Mouse (Mus musculus): ENCODE data around the gene Rab8b.
"Not testable (repeated sequence)": the region's sequence is repeated elsewhere in the genome, so short reads cannot be mapped to it uniquely, and the experiment has no call there.

Gene Rab8b

GRCm38 (mm10) chr9:66886818-66887217 is 32.7 kb downstream of the Rab8b start:
- DNase-seq (ENCODE audit: low spot score in 2 of 2): no peak

DNA sequence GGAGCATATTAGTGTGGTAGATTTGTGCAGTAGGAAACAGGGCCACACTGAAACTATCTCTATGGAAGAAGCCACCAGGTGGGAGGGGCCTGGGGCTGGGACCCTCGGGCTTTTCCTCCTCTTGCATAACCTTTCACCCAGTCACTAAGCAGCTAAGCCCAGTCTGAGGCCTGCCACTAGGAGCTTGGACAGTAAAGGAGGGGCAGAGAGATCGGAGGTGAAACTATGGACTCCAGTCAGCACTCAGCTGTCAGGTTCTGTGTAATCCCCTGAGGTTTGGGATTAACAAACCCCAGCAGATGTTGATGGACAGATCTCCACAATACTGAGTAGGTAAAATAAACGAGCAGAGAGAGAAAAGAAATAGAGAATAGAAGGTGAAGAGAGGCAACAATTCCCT is 33.1 kb downstream of the Rab8b start:
- no peak for DNase-seq (ENCODE audit: low spot score in 2 of 2)

GRCm38 (mm10) chr9:66884609-66885008 is 34.9 kb downstream of the Rab8b start:
- no peak for DNase-seq (ENCODE audit: low spot score in 2 of 2)

GRCm38 (mm10) chr9:66883500-66883899 is 36.0 kb downstream of the Rab8b start:
- DNase-seq (ENCODE audit: low spot score in 2 of 2): no peak

- DNase-seq (ENCODE audit: low spot score in 2 of 2): no peak
These were observed 37.1 kb downstream of the Rab8b start for GRCm38 (mm10) chr9:66882406-66882821.

DNA sequence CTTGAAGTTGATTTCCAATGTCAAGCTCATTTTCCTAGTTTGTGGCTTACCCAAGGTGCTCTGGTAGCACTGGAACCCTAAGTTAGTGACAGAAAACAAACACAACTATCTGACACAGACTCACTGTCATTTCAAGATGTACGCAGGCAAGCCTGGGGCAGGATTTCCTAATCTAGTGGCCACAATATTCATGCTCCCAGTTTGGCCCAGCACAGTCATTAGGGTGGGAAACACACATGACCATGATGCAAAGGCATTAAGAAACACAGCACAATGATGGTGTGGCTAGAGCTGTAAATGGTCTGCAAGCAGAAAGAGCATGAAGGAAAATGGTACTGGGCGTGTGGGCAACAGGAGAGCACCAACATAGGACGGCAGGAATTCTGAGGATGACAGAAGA is 37.6 kb downstream of the Rab8b start:
- DNase-seq (ENCODE audit: low spot score in 2 of 2): no peak

DNA sequence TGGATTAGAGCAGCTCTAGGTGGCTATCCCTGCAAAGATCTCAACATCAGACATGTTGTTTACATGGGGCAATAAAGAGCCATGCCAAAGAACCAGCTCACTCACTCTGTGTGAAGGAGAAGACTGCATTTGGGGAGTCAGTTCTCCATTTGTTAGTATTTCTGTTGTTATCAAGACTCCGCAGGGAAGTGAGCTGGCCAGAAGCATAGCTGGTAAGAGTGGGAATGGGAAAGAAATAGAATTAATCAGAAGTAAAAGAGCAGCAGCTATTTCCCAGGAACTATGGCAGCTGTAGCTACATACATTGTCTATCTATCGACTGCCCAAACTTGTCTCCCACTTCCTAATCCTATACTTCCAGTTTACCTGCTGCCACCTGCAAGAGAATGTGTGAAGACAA is 38.7 kb downstream of the Rab8b start:
- DNase-seq (ENCODE audit: low spot score in 2 of 2): no peak

DNA sequence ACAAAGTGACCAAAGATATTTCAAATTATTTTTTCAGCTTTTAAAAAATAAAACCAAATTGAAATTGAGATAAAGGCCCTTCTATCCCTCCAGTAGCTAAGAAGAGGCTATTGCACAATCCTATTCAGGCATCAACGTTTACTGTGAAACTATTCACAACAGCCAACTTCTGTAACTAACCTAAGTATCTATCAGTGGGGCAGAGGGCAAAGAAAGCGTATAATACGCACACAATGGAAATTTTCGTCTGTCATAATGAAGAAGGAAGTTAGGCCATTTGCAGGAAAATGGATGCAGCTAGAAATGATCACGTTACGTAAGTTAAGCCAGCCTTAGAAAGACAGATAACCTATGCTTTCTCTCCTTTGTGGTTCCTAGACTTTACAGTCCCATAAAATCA is 40.0 kb downstream of the Rab8b start:
- DNase-seq (ENCODE audit: low spot score in 2 of 2): no peak

- DNase-seq (ENCODE audit: low spot score in 2 of 2): no peak
These were observed 40.6 kb downstream of the Rab8b start for GRCm38 (mm10) chr9:66878899-66879298.

DNA sequence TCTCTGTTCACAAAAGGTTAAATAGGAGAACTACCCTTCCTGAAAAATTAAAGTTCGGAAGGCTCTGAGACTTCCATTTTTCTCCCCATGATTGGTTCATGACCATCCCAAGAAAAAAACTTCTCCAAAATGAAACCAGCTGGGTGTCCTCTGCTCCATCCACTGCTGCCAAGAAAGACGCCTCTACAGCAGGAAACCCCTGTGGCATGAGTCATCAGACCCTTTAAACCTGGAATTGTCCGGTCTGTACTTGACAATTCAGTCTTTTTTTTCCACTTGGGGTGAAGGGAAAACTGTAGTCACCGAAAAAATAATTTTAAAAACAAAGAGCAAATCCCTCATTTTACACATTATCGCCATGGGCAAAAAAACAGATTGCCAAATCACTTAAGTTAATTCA is 42.9 kb downstream of the Rab8b start:
- no peak for DNase-seq (ENCODE audit: low spot score in 2 of 2)

GRCm38 (mm10) chr9:66874297-66874696 is 45.2 kb downstream of the Rab8b start:
- DNase-seq (ENCODE audit: low spot score in 2 of 2): no peak

DNA sequence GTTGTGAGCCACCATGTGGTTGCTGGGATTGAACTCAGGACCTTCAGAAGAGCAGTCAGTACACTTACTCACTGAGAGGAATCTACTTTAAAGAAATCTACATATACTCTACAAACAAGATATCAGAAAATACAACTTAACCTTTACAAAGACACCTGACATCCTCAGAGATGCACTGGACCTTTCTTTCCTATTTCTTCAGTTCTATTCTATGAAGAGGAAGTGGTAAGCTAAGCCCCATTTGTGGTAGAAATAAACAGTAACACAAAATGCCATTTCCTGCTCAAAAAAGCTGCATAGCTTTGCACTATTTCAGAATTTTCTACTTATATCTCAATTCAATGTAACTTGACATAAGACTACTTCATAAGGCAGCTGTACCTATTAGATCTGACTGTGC is 46.0 kb downstream of the Rab8b start:
- no peak for DNase-seq (ENCODE audit: low spot score in 2 of 2)

DNA sequence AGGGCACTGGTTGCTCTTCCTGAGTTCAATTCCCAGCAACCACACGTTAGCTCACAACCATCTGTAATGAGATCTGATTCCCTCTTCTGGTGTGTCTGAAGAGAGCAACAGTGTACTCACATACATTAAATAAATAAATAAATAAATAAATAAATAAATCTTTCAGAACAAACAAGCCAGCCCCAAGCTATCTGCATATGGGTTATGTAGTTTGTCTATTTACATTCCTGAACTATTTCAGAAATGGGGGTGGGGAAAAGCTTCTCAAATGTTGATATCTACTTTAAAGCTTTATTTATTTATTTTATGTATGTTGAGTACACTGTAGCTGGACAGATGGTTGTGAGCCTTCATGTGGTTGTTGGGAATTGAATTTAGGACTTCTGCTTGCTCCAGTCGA is 46.5 kb downstream of the Rab8b start:
- DNase-seq (ENCODE audit: low spot score in 2 of 2): not testable (repeated sequence)

- DNase-seq (ENCODE audit: low spot score in 2 of 2): no peak
These were observed 47.3 kb downstream of the Rab8b start for GRCm38 (mm10) chr9:66872015-66872727.

- DNase-seq (ENCODE audit: low spot score in 2 of 2): peak in 1 of 2 experiments; percentile 25
These were observed 54.8 kb downstream of the Rab8b start for GRCm38 (mm10) chr9:66864708-66865107.

GRCm38 (mm10) chr9:66863456-66863855 is 56.0 kb downstream of the Rab8b start:
- no peak for DNase-seq (ENCODE audit: low spot score in 2 of 2)

- DNase-seq (ENCODE audit: low spot score in 2 of 2): no peak
These were observed 57.3 kb downstream of the Rab8b start for GRCm38 (mm10) chr9:66862202-66862601.

- DNase-seq (ENCODE audit: low spot score in 2 of 2): no peak
These were observed 58.3 kb downstream of the Rab8b start for GRCm38 (mm10) chr9:66861104-66861767.

DNA sequence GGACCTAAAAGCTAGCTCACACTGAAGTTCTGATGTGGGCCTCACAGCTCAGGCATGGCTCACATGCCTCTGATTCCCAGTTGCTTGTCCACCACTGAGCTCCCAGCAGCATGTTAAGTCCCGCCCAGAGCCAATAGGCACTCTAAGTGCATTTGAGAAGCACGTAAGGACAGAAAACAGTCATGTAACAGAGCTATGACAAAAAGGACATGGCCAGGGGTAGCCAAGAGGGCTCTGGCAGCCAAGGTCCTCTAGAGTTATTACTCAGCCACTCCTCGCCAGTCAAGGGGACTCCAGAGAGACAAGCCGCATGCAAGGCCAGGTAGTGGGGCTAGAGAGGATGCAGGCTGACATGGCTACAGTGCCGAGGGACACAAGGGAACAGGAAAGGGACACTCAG is 60.0 kb downstream of the Rab8b start:
- no peak for DNase-seq (ENCODE audit: low spot score in 2 of 2)

GRCm38 (mm10) chr9:66855865-66856264 is 63.6 kb downstream of the Rab8b start:
- DNase-seq (ENCODE audit: low spot score in 2 of 2): no peak

- no peak for DNase-seq (ENCODE audit: low spot score in 2 of 2)
These were observed 66.9 kb downstream of the Rab8b start for GRCm38 (mm10) chr9:66852592-66852991.

GRCm38 (mm10) chr9:66850966-66851365 is 68.5 kb downstream of the Rab8b start:
- no peak for DNase-seq (ENCODE audit: low spot score in 2 of 2)

- no peak for DNase-seq (ENCODE audit: low spot score in 2 of 2)
These were observed 72.7 kb downstream of the Rab8b start for GRCm38 (mm10) chr9:66846822-66847221.

DNA sequence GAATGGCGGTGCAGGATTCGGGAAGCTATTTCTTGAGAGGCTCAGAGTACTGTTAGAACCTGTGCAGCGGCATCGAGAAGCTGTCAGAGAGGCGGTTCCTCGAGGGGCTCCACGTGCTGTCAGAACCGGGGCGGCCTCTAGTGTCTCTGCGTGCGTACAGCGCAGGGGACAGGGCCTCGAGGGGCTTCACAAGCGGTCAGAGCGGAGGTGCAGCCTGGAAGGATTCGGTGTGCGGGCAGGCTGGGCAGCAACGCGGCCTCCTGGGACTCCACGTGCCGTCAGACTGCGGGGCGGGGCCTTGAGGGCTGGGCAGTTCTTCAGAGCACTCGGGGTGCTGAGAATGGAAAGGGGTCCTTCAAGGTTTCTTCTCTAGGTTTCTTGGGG is 84.4 kb downstream of the Rab8b start:
- DNase-seq (ENCODE audit: low spot score in 2 of 2): no peak

All from right cerebral cortex, adult 2 months (tissue).